Mouse (Mus musculus) liver, embryonic 16.5 days (tissue): ENCODE measurements at regions not wholly inside any gene's neighbourhood (a gene's known extent, or its start where the extent isn't known, plus 50 kb on each side); places are given as distances from the start of the nearest gene placed in this dataset.

Experiments used
- ATAC-seq: fragments of 200-750 bp; cut with Nextera tagmentation; 2 replicates; pipeline ENCODE4 v1.8.0; 2017; ENCODE audit warnings: low read depth, mild to moderate bottlenecking, moderate number of reproducible peaks, moderate library complexity
- H3K27ac ChIP-seq: fragments of 300-500 bp; sonication (generic); 2 replicates; pipeline ENCODE4 v1.5.1; 2014; ENCODE audit warnings: mild to moderate bottlenecking, low read length
- H3K27me3 ChIP-seq: fragments of 300-500 bp; sonication (generic); 2 replicates; pipeline ENCODE4 v1.6.1; 2014; ENCODE audit warnings: low read depth, low read length, mixed read lengths; ENCODE audit not compliant: control insufficient read depth, insufficient read depth
- H3K36me3 ChIP-seq: fragments of 300-500 bp; sonication (generic); 2 replicates; pipeline ENCODE4 v1.6.1; 2014; ENCODE audit warnings: mild to moderate bottlenecking; ENCODE audit not compliant: control insufficient read depth, insufficient read depth
- H3K4me1 ChIP-seq: fragments of 300-500 bp; sonication (generic); 2 replicates; pipeline ENCODE4 v1.6.1; 2014; ENCODE audit warnings: low read depth, low read length, mixed read lengths; ENCODE audit not compliant: control insufficient read depth
- H3K4me2 ChIP-seq: fragments of 300-500 bp; sonication (generic); 2 replicates; pipeline ENCODE4 v1.6.1; 2014; ENCODE audit warnings: low read depth, low read length, mixed read lengths
- H3K4me3 ChIP-seq: fragments of 300-500 bp; sonication (generic); 2 replicates; pipeline ENCODE4 v1.5.1; 2014; ENCODE audit warnings: low read depth, mild to moderate bottlenecking, low read length
- H3K9ac ChIP-seq: fragments of 300-500 bp; sonication (generic); 2 replicates; pipeline ENCODE4 v1.6.1; 2014; ENCODE audit warnings: low read depth, low read length
- H3K9me3 ChIP-seq: fragments of 300-500 bp; sonication (generic); replicated peaks from 2 replicates; pipeline ENCODE4 v1.6.1; 2016; ENCODE audit warnings: low read length; ENCODE audit not compliant: control insufficient read depth
- WGBS: fragments of 180-500 bp; shearing (Covaris S2); extraction: QIAGEN DNeasy Blood & Tissue Kit; methylation state at CpG from one replicate; pipeline ENCODE4 v1.1.7; 2014; ENCODE audit not compliant: insufficient replicate concordance; 5-methylcytosine and 5-hydroxymethylcytosine counted together

DNA sequence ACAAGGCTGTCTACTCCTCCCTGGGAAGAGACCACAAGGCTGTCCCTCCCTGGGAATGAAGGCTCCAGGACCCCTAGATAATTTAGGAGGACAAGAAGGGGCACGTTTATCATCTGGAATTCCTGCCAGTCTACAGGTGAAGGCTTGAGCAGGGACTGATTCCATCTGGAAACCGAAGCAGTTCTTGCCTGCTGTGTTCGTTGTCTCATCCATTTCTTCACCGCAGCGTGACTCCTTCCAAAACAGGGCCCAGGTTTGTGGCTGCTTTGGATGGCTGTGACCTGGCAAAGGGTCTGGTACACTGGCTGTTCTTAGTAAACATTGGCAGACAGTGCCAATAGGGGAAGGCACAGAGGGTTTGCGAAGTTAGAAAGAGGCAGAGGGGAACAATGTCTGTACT is 80.8 kb upstream of the Gmds start:
- Histone ChIP-seq H3K36me3 (no peaks in the 10 kb centered on the region), H3K9me3 (no peaks in the 10 kb centered on the region), H3K4me2 (no peak overlapping the region), H3K27ac (no peak overlapping the region), H3K27me3 (no peaks in the 10 kb centered on the region), H3K9ac (no peak overlapping the region), H3K4me3 (no peak overlapping the region), H3K4me1 (no peaks in the 10 kb centered on the region)
- 68% methylated on average over 6 of the region's 6 CpGs for WGBS
- no peak for ATAC-seq

DNA sequence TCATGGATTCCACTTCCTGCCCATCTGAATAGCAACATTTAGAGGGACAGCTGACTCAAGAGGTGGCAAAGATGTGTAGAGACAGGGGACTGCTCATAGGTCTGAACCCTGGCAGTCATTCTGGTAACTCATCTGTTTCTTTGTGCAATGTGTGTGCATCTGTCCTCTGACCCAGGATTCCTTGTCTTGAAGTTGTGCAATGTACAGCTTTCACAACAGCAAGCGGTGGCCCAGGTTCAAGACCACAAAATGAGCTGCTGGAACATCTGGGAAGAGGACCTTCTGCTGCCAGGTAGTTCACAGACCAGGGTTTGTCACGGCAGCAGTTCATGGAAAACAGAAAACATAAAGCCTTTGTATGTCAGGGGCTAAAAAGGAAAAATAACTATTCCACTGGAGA is 80.1 kb upstream of the Gmds start:
- Histone ChIP-seq H3K4me3 (no peak overlapping the region), H3K27ac (no peak overlapping the region), H3K9me3 (no peaks in the 10 kb centered on the region), H3K4me1 (no peaks in the 10 kb centered on the region), H3K4me2 (no peak overlapping the region), H3K27me3 (no peaks in the 10 kb centered on the region), H3K36me3 (no peaks in the 10 kb centered on the region), H3K9ac (no peak overlapping the region)
- 37% methylated on average over 2 of the region's 2 CpGs for WGBS
- no peak for ATAC-seq

DNA sequence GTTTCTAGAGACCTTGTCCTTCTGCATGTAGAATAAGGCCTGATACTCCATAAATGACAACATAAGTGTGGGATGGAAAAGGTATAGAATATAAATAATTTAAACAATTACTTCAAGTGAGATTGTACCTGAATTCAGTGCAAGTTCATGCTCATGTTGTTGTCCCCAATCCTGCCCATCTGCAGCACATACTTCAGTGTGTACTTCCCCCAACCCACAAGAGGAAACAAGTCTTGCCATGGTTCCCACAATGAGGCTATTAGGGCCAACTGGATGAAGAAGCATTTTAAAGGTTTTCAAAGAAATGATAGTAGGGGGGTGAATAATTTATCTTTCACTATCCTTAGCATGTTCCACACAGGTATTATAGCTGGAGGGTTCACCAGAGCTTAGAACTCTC is 79.4 kb upstream of the Gmds start:
- Histone ChIP-seq H3K9ac (no peak overlapping the region), H3K4me2 (no peak overlapping the region)
- ATAC-seq: no peak

DNA sequence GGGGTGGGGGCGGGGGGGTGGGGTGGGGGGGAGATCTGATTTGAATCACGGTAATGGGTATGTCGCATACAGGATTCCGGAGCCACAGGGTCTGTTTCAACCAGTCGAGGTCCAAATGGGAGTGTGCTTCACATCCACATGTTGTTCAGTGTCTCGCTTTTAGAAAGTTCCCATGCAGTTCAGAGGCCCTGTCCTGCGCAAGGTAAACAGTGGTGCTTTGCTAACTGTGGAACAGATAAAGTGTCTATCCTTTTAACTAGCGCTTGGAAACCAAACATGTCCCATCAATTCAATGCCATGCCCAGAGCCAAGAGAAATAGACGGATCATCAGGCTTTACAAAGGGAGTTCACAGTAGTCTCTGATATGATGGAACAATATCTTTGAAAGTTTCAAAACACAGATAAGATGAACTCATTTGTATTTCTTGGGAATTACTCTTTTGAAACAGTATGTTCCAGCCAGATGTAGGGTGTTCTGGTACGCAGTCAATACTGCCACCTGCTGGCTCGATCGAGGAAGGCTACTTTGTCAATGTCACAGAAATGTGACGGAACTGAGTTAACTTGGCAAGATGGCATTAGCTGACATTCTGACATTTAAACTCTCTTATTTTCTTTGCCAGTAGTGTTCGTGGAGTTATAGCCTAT is 72.9 kb upstream of the Gmds start:
- no peaks in the 10 kb centered on the region for H3K36me3 ChIP-seq
- no peak overlapping the region for H3K27ac ChIP-seq
- H3K4me2 ChIP-seq: no peak overlapping the region
- no peaks in the 10 kb centered on the region for H3K4me1 ChIP-seq
- H3K9ac ChIP-seq: no peak overlapping the region
- H3K4me3 ChIP-seq: no peak overlapping the region
- ATAC-seq: no peak
- H3K9me3 ChIP-seq: no peaks in the 10 kb centered on the region
- WGBS: 32% methylated on average over 14 of the region's 14 CpGs
- no peaks in the 10 kb centered on the region for H3K27me3 ChIP-seq

More for the DNA sequence above, 79.4 kb upstream of the Gmds start:
- H3K27ac ChIP-seq: no peak overlapping the region
- no peaks in the 10 kb centered on the region for H3K9me3 ChIP-seq
- H3K4me3 ChIP-seq: no peak overlapping the region
- H3K36me3 ChIP-seq: no peaks in the 10 kb centered on the region
- no peaks in the 10 kb centered on the region for H3K4me1 ChIP-seq
- H3K27me3 ChIP-seq: no peaks in the 10 kb centered on the region

DNA sequence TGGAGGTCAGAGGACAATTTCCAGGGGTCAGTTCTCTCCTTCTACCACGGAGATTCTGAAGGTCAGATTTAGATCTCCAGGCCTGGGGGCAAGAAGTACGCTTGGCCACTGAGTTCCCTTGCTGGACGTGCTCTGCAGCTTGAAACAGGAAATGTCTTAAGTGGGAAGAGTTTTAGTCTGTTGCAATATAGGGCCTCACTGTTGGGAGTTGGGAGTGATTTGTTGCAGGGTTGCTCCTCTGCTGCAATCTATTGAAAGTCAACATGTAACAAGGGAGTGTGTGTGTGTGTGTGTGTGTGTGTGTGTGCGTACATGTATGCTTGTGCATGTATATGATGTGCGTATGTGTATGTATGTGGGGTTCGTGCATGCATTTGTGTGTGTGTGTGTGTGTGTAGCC is 71.5 kb upstream of the Gmds start:
- 44% methylated on average over 6 of the region's 6 CpGs for WGBS
- H3K36me3 ChIP-seq: no peaks in the 10 kb centered on the region
- ATAC-seq: no peak
- H3K4me1 ChIP-seq: no peaks in the 10 kb centered on the region
- H3K4me2 ChIP-seq: no peak overlapping the region
- H3K9me3 ChIP-seq: no peaks in the 10 kb centered on the region
- no peak overlapping the region for H3K9ac ChIP-seq
- H3K27ac ChIP-seq: no peak overlapping the region
- H3K27me3 ChIP-seq: no peaks in the 10 kb centered on the region
- no peak overlapping the region for H3K4me3 ChIP-seq

DNA sequence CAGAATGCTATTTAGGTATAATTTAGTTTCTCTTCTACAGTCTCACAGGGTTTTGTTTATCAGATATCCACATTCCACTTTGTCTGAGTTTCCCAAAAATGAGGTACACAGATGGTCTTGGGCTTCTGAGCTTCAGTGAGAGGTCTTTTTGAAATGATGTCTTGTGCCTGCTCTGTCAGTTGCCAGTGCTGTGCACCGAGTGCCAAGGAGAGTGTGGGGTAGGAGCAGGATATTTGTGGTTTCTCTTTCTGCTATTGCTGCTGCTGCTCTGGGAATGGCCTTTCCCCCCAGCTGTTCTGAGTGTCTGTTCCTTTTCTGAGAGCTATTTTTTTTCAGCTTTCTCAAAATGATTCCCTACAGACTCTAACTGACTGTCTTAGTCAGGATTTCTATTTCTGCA is 60.1 kb upstream of the Gmds start:
- Histone ChIP-seq H3K4me2 (no peak overlapping the region), H3K27ac (no peak overlapping the region), H3K27me3 (no peaks in the 10 kb centered on the region), H3K9ac (no peak overlapping the region), H3K4me1 (no peaks in the 10 kb centered on the region), H3K36me3 (no peaks in the 10 kb centered on the region), H3K4me3 (no peak overlapping the region), H3K9me3 (no peaks in the 10 kb centered on the region)
- WGBS: 29% methylated on average over 1 of the region's 1 CpGs
- no peak for ATAC-seq
